Mouse (Mus musculus): Measurements from ENCODE around the gene Gm5150. TPM values are rescaled to one million over a fixed set of nuclear protein-coding genes. Genes with fewer than 3 reads are reported as not detected.

Gene Gm5150
- polyA plus RNA-seq, 1 experiment from 2014 or later = not detected

Small RNAs within 50 kb of the gene (microRNA-seq; reads per million reads assigned to microRNA genes)
- not detected for gene Gm24694

Other genes with a start within 250 kb of the Gm5150 start
- 0.15 TPM in 1 of 2 replicates, not detected in the other for gene Sirpb1c, start 157.9 kb downstream of the Gm5150 start, polyA plus RNA-seq (2015; fragmentation: Nextera tagmentation; extraction: Ambion mirVana)

Measured in neural tube, embryonic 15.5 days (tissue).